In the genomic region with DNA sequence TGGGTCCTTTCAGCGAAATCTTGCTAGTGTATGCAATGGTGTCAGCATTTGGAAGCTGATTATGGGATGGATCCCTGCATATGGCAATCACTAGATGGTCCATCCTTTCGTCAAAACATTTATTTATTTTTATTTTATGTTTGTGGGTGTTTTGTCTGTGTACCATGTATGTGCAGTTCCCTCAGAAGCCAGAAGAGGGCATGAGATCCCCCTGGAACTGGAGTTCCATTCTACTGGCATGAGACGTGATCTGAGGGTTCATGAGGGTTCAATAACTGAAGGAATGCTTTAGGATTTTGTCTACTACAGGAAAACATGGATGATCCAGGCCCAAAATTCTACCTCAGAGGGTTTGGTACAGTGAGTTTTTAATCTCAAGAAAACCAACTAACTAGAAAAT, we compare ENCODE assay signal across 11 mouse cellular contexts. TPM values are rescaled to one million over a fixed set of nuclear protein-coding genes. Genes with fewer than 3 reads are reported as not detected.
DNase-seq lines count a peak whose midpoint lies in the region; ATAC-seq lines count a peak whose summit lies in the region.
"Had no signal": no experiment of that assay in that cellular context is flagged by ENCODE, and none has a peak within 500 bp of the region (broad histone marks: within the 10 kb centered on the region; RNA-seq: fewer than 3 reads in every experiment).

No protein-coding gene starts in this region.

- no peak overlapping the region for H3K4me3 ChIP-seq in kidney, embryonic 16.5 days (ENCODE audit: low read length)
- H3K4me3 ChIP-seq: megakaryocyte, embryonic 14.5 days; stomach, embryonic 15.5 days had no signal

- H3K9ac ChIP-seq in kidney, embryonic 16.5 days (replicated peaks; ENCODE audit: low read length): no peak overlapping the region
- H3K9ac ChIP-seq: stomach, embryonic 15.5 days had no signal

- no peaks in the 10 kb centered on the region for H3K9me3 ChIP-seq in kidney, embryonic 16.5 days (ENCODE audit: low read length)
- H3K9me3 ChIP-seq: megakaryocyte, embryonic 14.5 days; stomach, embryonic 15.5 days had no signal

- H3K27me3 ChIP-seq in kidney, embryonic 16.5 days (ENCODE audit: insufficient read depth, low read length): no peaks in the 10 kb centered on the region
- H3K27me3 ChIP-seq: megakaryocyte, embryonic 14.5 days; stomach, embryonic 15.5 days had no signal

- no peak overlapping the region for H3K4me2 ChIP-seq in kidney, embryonic 16.5 days (replicated peaks; ENCODE audit: low read depth, low read length)
- H3K4me2 ChIP-seq: stomach, embryonic 15.5 days had no signal

- 40% methylated on average over 2 of the region's 3 CpGs for WGBS in kidney, embryonic 16.5 days

- no peaks in the 10 kb centered on the region for H3K4me1 ChIP-seq in kidney, embryonic 16.5 days (ENCODE audit: insufficient read depth, low read length)
- H3K4me1 ChIP-seq: megakaryocyte, embryonic 14.5 days; stomach, embryonic 15.5 days had no signal

- DNase-seq in kidney, adult 18-20 months: peak; percentile 10
- DNase-seq in A20 (ENCODE audit: low read depth, low spot score): peak; percentile 27
- peak; percentile 22 for DNase-seq in adipocyte (ENCODE audit: low spot score)
- peak; percentile 12 for DNase-seq in kidney, postnatal 14 days
- DNase-seq in MN1 (ENCODE audit: low spot score): no peak
- DNase-seq in T-cell, adult 2 months (ENCODE audit: low spot score): no peak
- DNase-seq in gastrocnemius, postnatal 25 days: no peak

- no peaks in the 10 kb centered on the region for H3K36me3 ChIP-seq in kidney, embryonic 16.5 days (ENCODE audit: insufficient read depth, low read length)
- H3K36me3 ChIP-seq: stomach, embryonic 15.5 days had no signal

- no peak overlapping the region for H3K27ac ChIP-seq in kidney, embryonic 16.5 days (ENCODE audit: low read length)
- H3K27ac ChIP-seq: stomach, embryonic 15.5 days had no signal

- ATAC-seq in kidney, embryonic 16.5 days (ENCODE audit: low FRiP score, low TSS enrichment): no peak

RNA-seq across cellular contexts. Expression of a gene that starts 28.3 kb away (rescaled TPM):
- polyA plus RNA-seq in kidney, embryonic 16.5 days (2015; fragmentation: Nextera tagmentation; extraction: Ambion mirVana): 1.6 TPM in 2 replicates
- total RNA-seq in gastrocnemius, postnatal 25 days (2021): 1 to 10 TPM in 1 of 2 experiments, under 1 TPM in 1; 0.54 to 1.9 TPM
- total RNA-seq: hematopoietic stem cell, adult 5-6 weeks had no signal

Comparison
In these comparisons a context has a peak if more than half of its experiments do, and no peak if none do; other contexts are left out.
1. DNase-seq: peak in kidney, adult 18-20 months (single experiment), A20 (single experiment), adipocyte (single experiment) and kidney, postnatal 14 days (single experiment); none in MN1 (single experiment), T-cell, adult 2 months (single experiment) and gastrocnemius, postnatal 25 days (single experiment).